Mouse (Mus musculus): ENCODE measurements at regions not wholly inside any gene's neighbourhood (a gene's known extent, or its start where the extent isn't known, plus 50 kb on each side); places are given as distances from the start of the nearest gene placed in this dataset. TPM values are rescaled to one million over a fixed set of nuclear protein-coding genes. Genes with fewer than 3 reads are reported as not detected.

DNA sequence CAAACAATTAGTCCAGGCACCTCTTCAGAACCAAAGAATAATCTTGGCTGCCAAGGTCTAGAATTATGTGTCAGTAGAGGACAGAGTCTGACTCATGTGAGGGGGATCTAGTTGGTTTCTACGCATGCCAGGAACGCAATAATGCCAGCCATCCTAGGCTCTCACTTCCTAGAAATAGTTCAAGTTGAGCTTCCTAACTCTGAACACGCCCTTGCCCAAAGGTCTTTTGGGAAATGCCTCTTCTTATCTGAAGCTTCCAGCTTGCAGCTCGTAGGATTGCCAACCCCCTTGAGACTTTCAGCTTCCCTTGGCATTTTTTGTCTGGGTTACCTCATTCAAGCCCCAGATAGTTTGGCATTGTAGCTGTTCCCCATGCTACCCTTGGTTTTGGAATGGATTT is 233.1 kb downstream of the Epha4 start:
- no peak overlapping the region for H3K4me3 ChIP-seq (replicated peaks)
- no peak overlapping the region for H3K9ac ChIP-seq (replicated peaks)
- H3K9me3 ChIP-seq = no peaks in the 10 kb centered on the region
- 91% methylated on average over 4 of the region's 4 CpGs for WGBS
- H3K4me1 ChIP-seq (replicated peaks) = peaks cover 12% of the 10 kb centered on the region
- no peaks in the 10 kb centered on the region for H3K36me3 ChIP-seq
- no peak overlapping the region for H3K27ac ChIP-seq
- no peak overlapping the region for H3K4me2 ChIP-seq
- no peak for ATAC-seq (ENCODE audit: insufficient number of reproducible peaks, insufficient read depth, low FRiP score, low TSS enrichment, low read depth)
- H3K27me3 ChIP-seq = no peaks in the 10 kb centered on the region

DNA sequence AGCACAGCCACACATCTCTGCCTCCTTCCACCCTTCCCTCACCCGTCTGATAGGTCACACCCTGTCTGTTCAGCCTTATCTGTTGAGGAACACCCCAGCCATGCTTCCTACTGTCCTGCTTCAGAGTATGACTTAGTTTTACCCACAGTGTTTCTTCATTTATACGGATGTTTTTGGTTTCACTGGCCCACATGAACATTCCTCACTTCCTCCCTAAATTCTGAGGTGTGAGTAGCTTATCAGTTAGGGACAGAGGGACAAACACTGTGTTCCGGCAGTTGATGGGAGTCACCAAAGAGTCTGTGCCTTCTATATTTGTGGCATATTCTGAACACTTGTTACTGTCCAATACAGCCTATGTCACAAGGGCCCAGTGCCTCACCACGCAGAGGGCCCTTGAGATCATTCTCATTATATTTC is 216.2 kb downstream of the Epha4 start:
- H3K36me3 ChIP-seq = no peaks in the 10 kb centered on the region
- WGBS = 80% methylated on average over 4 of the region's 4 CpGs

DNA sequence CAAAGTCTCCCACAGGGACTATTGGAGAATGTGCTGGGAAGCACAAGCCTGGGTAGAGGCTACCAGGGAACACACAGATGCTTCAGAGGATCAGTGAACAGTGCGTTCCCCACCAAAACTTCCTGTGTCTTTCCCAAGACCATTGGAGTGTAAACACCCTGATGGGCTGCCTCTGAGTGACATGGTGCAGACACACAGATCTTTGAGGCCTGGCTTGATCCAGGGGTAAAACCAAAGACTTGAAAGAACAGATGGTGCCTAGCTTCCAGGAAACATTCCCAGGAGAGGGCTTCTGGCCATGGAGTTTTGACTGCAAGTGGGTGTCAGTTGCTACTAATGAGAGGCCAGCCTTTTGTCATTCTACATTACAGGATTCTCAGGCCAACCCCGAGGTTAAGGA is 214.1 kb downstream of the Epha4 start:
- no peak overlapping the region for H3K4me3 ChIP-seq (replicated peaks)
- no peak overlapping the region for H3K9ac ChIP-seq (replicated peaks)
- H3K27me3 ChIP-seq = no peaks in the 10 kb centered on the region
- ATAC-seq (ENCODE audit: insufficient number of reproducible peaks, insufficient read depth, low FRiP score, low TSS enrichment, low read depth) = no peak
- H3K4me1 ChIP-seq (replicated peaks) = peaks cover 7% of the 10 kb centered on the region; the same call in 1 of the 2 replicates
- H3K4me2 ChIP-seq = no peak overlapping the region
- no peak overlapping the region for H3K27ac ChIP-seq
- H3K36me3 ChIP-seq = no peaks in the 10 kb centered on the region
- no peaks in the 10 kb centered on the region for H3K9me3 ChIP-seq
- WGBS = 30% methylated on average over 2 of the region's 2 CpGs

More for the DNA sequence above, 216.2 kb downstream of the Epha4 start:
- H3K4me2 ChIP-seq = no peak overlapping the region
- H3K9ac ChIP-seq (replicated peaks) = no peak overlapping the region
- peaks cover 7% of the 10 kb centered on the region; the same call in 1 of the 2 replicates for H3K4me1 ChIP-seq (replicated peaks)
- H3K9me3 ChIP-seq = no peaks in the 10 kb centered on the region
- no peak overlapping the region for H3K27ac ChIP-seq
- H3K27me3 ChIP-seq = no peaks in the 10 kb centered on the region
- H3K4me3 ChIP-seq (replicated peaks) = no peak overlapping the region
- no peak for ATAC-seq (ENCODE audit: insufficient number of reproducible peaks, insufficient read depth, low FRiP score, low TSS enrichment, low read depth)

DNA sequence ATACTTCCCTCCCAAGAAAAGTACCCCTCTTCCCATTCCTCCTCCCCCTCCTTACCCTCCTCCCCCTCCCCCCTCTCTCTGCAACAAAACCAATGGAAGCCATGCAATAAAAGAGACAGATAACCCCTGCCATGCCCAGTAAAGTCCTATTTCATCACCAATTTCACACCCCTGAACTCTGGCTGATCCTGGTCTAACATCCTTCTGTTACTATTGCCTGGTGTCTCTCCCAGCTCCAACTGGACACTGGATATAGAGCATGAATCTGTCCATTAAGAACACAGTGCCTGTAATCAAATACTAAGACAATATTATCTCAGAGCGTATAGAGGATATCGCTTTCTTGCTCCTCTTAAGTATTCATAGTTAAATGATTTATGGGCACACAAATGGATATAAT is 210.1 kb downstream of the Epha4 start:
- Histone ChIP-seq H3K4me3 (replicated peaks) (no peak overlapping the region), H3K9me3 (no peaks in the 10 kb centered on the region), H3K36me3 (no peaks in the 10 kb centered on the region), H3K4me2 (no peak overlapping the region), H3K4me1 (replicated peaks) (peaks cover 7% of the 10 kb centered on the region; the same call in 1 of the 2 replicates), H3K9ac (replicated peaks) (no peak overlapping the region), H3K27me3 (no peaks in the 10 kb centered on the region), H3K27ac (no peak overlapping the region)
- 78% methylated on average over 2 of the region's 2 CpGs for WGBS
- ATAC-seq (ENCODE audit: insufficient number of reproducible peaks, insufficient read depth, low FRiP score, low TSS enrichment, low read depth) = no peak

DNA sequence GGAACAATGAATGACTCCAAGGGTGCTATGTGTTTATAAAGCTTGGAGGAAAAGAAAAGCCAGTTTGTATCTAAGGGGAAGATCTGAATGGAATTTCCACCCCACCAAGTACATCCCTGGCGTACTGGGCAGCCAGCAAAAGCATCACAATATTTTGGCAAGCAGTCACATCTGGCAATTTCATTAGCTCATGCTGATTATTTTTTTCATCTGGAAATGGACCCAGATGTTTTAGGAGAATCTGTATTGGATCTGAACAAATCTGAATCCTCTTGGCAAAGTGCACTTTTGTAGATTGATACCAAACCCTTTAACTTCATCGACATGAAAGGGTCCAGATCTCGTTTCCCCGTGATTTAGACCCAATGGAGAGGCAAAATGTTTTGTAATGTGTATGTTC is 207.1 kb downstream of the Epha4 start:
- Histone ChIP-seq H3K4me2 (no peak overlapping the region), H3K36me3 (no peaks in the 10 kb centered on the region), H3K9ac (replicated peaks) (no peak overlapping the region), H3K9me3 (no peaks in the 10 kb centered on the region), H3K27me3 (no peaks in the 10 kb centered on the region), H3K4me1 (replicated peaks) (no peaks in the 10 kb centered on the region), H3K4me3 (replicated peaks) (no peak overlapping the region), H3K27ac (no peak overlapping the region)
- 44% methylated on average over 4 of the region's 4 CpGs for WGBS
- no peak for ATAC-seq (ENCODE audit: insufficient number of reproducible peaks, insufficient read depth, low FRiP score, low TSS enrichment, low read depth)

DNA sequence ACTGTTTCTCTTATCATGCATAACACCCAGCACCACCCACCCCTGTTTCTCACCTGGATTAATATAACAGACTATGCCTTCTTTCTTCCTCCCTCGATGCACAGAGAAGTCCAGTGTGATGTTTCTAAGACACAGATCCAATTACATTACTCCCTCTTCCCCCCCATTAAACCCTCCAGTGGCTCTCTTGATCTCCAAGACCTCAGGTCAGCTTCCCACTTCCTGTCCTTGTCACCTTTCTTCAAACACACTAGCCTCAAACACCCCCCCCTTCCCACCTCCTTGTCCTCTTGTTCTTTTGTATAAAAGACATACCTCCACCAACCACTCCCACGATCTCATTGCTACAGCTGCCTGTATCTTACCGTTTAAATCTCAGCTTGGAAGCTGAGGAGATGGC is 201.8 kb downstream of the Epha4 start:
- H3K4me3 ChIP-seq (replicated peaks) = no peak overlapping the region

DNA sequence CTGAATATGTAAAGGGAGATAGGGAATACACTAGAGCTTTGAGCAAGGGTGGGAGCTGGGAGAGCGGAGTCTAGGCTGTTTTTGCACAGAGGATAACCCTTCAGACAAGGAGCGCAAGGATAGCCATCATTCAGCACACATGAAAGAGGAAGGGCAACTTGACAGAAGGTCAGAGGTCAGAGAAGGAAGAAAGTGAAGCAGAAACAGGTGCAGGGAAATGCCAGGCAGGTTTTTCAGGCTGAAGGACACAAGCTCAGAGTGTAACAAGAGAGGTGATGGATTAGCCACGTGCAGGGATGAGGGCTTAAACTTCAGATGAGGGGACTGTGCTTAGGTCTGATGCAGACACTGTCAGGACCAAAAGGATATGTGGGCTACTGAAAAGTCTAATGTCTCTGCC is 199.5 kb downstream of the Epha4 start:
- ATAC-seq (ENCODE audit: insufficient number of reproducible peaks, insufficient read depth, low FRiP score, low TSS enrichment, low read depth) = no peak
- WGBS = 39% methylated on average over 3 of the region's 3 CpGs
- Histone ChIP-seq H3K4me2 (no peak overlapping the region), H3K27ac (no peak overlapping the region), H3K9me3 (no peaks in the 10 kb centered on the region), H3K4me3 (replicated peaks) (no peak overlapping the region), H3K36me3 (no peaks in the 10 kb centered on the region), H3K4me1 (replicated peaks) (0 out of 2 replicates have a peak, but pooled peaks cover 3% of the 10 kb centered on the region), H3K9ac (replicated peaks) (no peak overlapping the region), H3K27me3 (no peaks in the 10 kb centered on the region)

More for the DNA sequence above, 201.8 kb downstream of the Epha4 start:
- Histone ChIP-seq H3K9me3 (no peaks in the 10 kb centered on the region), H3K27me3 (no peaks in the 10 kb centered on the region), H3K4me1 (replicated peaks) (0 out of 2 replicates have a peak, but pooled peaks cover 3% of the 10 kb centered on the region), H3K4me2 (no peak overlapping the region), H3K36me3 (no peaks in the 10 kb centered on the region), H3K9ac (replicated peaks) (no peak overlapping the region), H3K27ac (no peak overlapping the region)
- ATAC-seq (ENCODE audit: insufficient number of reproducible peaks, insufficient read depth, low FRiP score, low TSS enrichment, low read depth) = no peak
- 42% methylated on average over 3 of the region's 3 CpGs for WGBS

DNA sequence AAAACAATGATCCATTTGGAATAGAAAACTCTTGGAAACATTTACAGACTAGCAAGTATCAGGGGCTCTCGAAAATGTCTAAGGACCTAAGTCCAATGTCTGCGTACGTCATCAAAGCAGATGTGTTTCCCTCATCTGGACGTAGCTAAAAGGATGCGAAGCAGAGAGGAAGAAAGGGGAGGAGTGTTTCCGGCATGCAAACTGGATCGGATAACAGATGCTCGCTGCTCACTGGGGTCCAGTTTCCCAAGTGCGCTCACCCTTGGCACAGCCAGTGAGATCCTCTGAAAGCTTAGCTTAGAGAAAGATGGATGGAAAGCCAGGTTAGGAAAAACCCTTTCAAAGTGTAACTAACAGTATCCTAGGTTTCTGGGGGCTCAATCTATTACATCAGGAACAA is 198.7 kb downstream of the Epha4 start:
- H3K4me2 ChIP-seq = no peak overlapping the region
- WGBS = 35% methylated on average over 9 of the region's 9 CpGs
- ATAC-seq (ENCODE audit: insufficient number of reproducible peaks, insufficient read depth, low FRiP score, low TSS enrichment, low read depth) = no peak

More for the DNA sequence above, 198.7 kb downstream of the Epha4 start:
- Histone ChIP-seq H3K4me3 (replicated peaks) (no peak overlapping the region), H3K9ac (replicated peaks) (no peak overlapping the region), H3K36me3 (no peaks in the 10 kb centered on the region), H3K27me3 (no peaks in the 10 kb centered on the region), H3K4me1 (replicated peaks) (0 out of 2 replicates have a peak, but pooled peaks cover 3% of the 10 kb centered on the region), H3K9me3 (no peaks in the 10 kb centered on the region), H3K27ac (no peak overlapping the region)

Small RNAs in the stretch of these regions (microRNA-seq; reads per million reads assigned to microRNA genes)
- gene Mir6343 = not detected
